Mouse (Mus musculus): Measurements from ENCODE around the gene Lat. TPM values are rescaled to one million over a fixed set of nuclear protein-coding genes. Genes with fewer than 3 reads are reported as not detected.

Lat gene
- polyA plus RNA-seq, 1 experiment: 11.8 TPM

DNA sequence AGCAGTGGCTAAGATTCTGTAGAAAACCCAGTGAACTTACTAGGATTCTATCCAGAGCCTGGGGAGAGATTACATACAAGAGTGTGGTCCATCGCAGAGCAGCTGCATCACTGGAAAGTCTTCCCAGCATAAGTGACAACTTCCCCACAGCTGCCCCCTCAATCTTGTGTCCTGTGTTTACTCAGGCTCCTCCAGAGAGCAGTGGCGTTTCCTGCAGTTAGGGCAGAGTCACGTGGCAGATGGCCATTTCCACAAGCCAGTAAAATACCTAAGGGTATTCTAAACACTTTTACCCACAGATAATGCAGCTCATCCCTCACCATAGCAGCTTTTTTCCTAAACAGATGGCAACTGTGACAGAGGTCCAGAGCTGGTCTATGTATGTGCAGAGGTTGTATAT, 44.6 kb downstream of the Lat start:
- no peak for DNase-seq
- 35% methylated on average over 3 of the region's 3 CpGs for WGBS
- H3K27ac ChIP-seq (ENCODE audit: insufficient read depth, low read depth, low read length): no peak overlapping the region
- no peaks in the 10 kb centered on the region for H3K36me3 ChIP-seq (ENCODE audit: control insufficient read depth, insufficient read depth, low read length)
- TF ChIP-seq CTCF (conservative IDR thresholded peaks at IDR 0.05; ENCODE audit: insufficient read depth, insufficient read length, low read depth, low read length) (no peak), POLR2A (IDR thresholded peaks at IDR 0.05; ENCODE audit: low read depth, low read length) (no peak)
- H3K4me1 ChIP-seq (ENCODE audit: control insufficient read depth, insufficient read depth, low read length): no peaks in the 10 kb centered on the region
- H3K27me3 ChIP-seq (replicated peaks; ENCODE audit: control insufficient read depth, insufficient read depth, low read length): no peaks in the 10 kb centered on the region
- no peak overlapping the region for H3K4me3 ChIP-seq (ENCODE audit: insufficient read depth, low read depth, low read length)

DNA sequence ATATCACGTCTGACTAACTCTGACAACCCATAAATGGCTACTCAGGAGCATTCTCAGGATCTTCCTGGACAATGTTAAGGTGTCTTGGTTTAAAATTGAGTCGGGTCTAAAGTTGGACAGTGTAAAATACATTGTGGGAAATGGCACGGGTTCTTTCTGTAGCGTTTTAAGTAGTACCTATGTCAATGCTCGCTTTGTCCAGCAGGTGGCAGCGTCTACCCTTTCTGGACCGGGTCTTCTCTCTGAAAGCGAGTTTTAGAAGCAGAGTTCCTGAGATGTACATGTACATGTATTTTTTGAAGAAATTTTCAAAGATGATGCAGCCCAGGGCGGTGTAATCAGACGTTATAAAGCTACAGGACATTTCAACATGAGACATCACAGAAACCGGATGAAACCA, 45.6 kb downstream of the Lat start:
- TF ChIP-seq CTCF (conservative IDR thresholded peaks at IDR 0.05; ENCODE audit: insufficient read depth, insufficient read length, low read depth, low read length): peak; percentile 89
- TF ChIP-seq POLR2A (IDR thresholded peaks at IDR 0.05; ENCODE audit: low read depth, low read length): no peak
- WGBS: 8% methylated on average over 11 of the region's 11 CpGs
- Histone ChIP-seq H3K4me1 (ENCODE audit: control insufficient read depth, insufficient read depth, low read length) (no peaks in the 10 kb centered on the region), H3K27ac (ENCODE audit: insufficient read depth, low read depth, low read length) (no peak overlapping the region), H3K27me3 (replicated peaks; ENCODE audit: control insufficient read depth, insufficient read depth, low read length) (no peaks in the 10 kb centered on the region), H3K36me3 (ENCODE audit: control insufficient read depth, insufficient read depth, low read length) (no peaks in the 10 kb centered on the region), H3K4me3 (ENCODE audit: insufficient read depth, low read depth, low read length) (no peak overlapping the region)
- peak; percentile 78 for DNase-seq

DNA sequence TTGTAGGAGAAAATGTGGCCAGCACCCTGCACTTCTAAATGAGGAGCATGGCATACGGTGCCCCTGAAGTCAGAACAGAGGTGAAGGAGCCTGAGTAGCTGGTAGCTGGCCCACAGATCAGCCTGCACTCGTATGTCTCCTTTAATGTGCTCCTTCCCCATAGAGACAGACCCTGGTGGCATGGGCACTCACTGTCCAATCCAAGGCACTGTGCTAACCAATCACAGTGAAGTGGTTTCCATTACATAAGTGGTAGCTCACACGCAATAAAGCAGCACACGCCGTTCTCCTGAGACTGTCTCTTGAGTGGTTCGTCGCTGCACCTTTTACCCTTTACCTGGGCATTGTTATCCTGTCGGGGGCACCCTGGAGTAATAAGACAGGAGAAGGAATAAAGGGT, 55.1 kb downstream of the Lat start:
- WGBS: 55% methylated on average over 8 of the region's 8 CpGs
- H3K27me3 ChIP-seq (replicated peaks; ENCODE audit: control insufficient read depth, insufficient read depth, low read length): no peaks in the 10 kb centered on the region
- no peak for DNase-seq

More for the DNA sequence above, 55.1 kb downstream of the Lat start:
- H3K36me3 ChIP-seq (ENCODE audit: control insufficient read depth, insufficient read depth, low read length): no peaks in the 10 kb centered on the region
- no peaks in the 10 kb centered on the region for H3K4me1 ChIP-seq (ENCODE audit: control insufficient read depth, insufficient read depth, low read length)
- no peak overlapping the region for H3K4me3 ChIP-seq (ENCODE audit: insufficient read depth, low read depth, low read length)
- H3K27ac ChIP-seq (ENCODE audit: insufficient read depth, low read depth, low read length): no peak overlapping the region
- TF ChIP-seq CTCF (conservative IDR thresholded peaks at IDR 0.05; ENCODE audit: insufficient read depth, insufficient read length, low read depth, low read length): no peak
- TF ChIP-seq POLR2A (IDR thresholded peaks at IDR 0.05; ENCODE audit: low read depth, low read length): no peak

Other genes with a start within 250 kb of the Lat start
- gene Xpo6, start 169.1 kb downstream of the Lat start, polyA plus RNA-seq (2012; rRNA removed): 119 and 122 TPM in 2 replicates
- 29.2 and 31.5 TPM in 2 replicates for gene Sbk1, start 97.0 kb downstream of the Lat start, polyA plus RNA-seq (2012; rRNA removed)
- 102 and 168 TPM in 2 replicates for gene Spns1, start 7.9 kb upstream of the Lat start, polyA plus RNA-seq (2012; rRNA removed)
- 3.5 and 3.9 TPM in 2 replicates for gene Nfatc2ip, start 27.2 kb upstream of the Lat start, polyA plus RNA-seq (2012; rRNA removed)
- gene Cd19, start 45.3 kb upstream of the Lat start, polyA plus RNA-seq (2012; rRNA removed): 0.48 and 8.4 TPM in 2 replicates
- 24.7 and 25.7 TPM in 2 replicates for gene Rabep2, start 59.2 kb upstream of the Lat start, polyA plus RNA-seq (2012; rRNA removed)
- gene Atp2a1, start 93.5 kb upstream of the Lat start, polyA plus RNA-seq (2012; rRNA removed): 0.35 and 144 TPM in 2 replicates
- 62.8 and 71.7 TPM in 2 replicates for gene Sh2b1, start 105.9 kb upstream of the Lat start, polyA plus RNA-seq (2012; rRNA removed)
- 219 and 227 TPM in 2 replicates for gene Tufm, start 117.8 kb upstream of the Lat start, polyA plus RNA-seq (2012; rRNA removed)
- 70.6 and 90.5 TPM in 2 replicates for gene Atxn2l, start 133.9 kb upstream of the Lat start, polyA plus RNA-seq (2012; rRNA removed)
- 105 TPM in 2 replicates for gene Eif3c, start 196.8 kb upstream of the Lat start, polyA plus RNA-seq (2012; rRNA removed)
- gene Apobr, start 215.4 kb upstream of the Lat start, polyA plus RNA-seq (2012; rRNA removed): 1.2 and 1.5 TPM in 2 replicates
- 117 and 120 TPM in 2 replicates for gene Cln3, start 216.2 kb upstream of the Lat start, polyA plus RNA-seq (2012; rRNA removed)
- 0.13 TPM in 1 of 2 replicates, not detected in the other for gene Il27, start 225.4 kb upstream of the Lat start, polyA plus RNA-seq (2012; rRNA removed)

Measured in kidney, adult 2 months (tissue).